Mouse (Mus musculus) E14TG2a.4 (cell line): ENCODE measurements around the gene Rab40b.

ENCODE experiments used
- CTCF ChIP-seq: conservative IDR thresholded peaks from 2 replicates; pipeline ENCODE4 v1.5.1; 2014; ENCODE audit warnings: low read length
- NANOG ChIP-seq: IDR thresholded peaks from 2 replicates; pipeline ENCODE4 v1.6.1; 2014; ENCODE audit warnings: borderline replicate concordance, low read length, mixed read lengths

GRCm38 (mm10) chr11:121373305-121373704 lies 14.7 kb downstream of the Rab40b start:
- TF ChIP-seq NANOG (no peak), CTCF (no peak)
